Mouse (Mus musculus) effector memory CD4-positive, alpha-beta T cell, adult 7 months (primary cell): ENCODE results near the gene Spp1. TPM values are rescaled to one million over a fixed set of nuclear protein-coding genes. Genes with fewer than 3 reads are reported as not detected.

ENCODE experiments used
- polyA plus RNA-seq: library from polyadenylated mRNA; unstranded; fragments of 100-300 nt; shearing (Covaris generic); gene quantifications from one replicate; pipeline ENCODE4 v1.2.1, GENCODE M21; 2017

The Spp1 gene
- not detected for polyA plus RNA-seq

GRCm38 (mm10) chr5:104434835-104435301 lies at the start of gene Spp1:
Gene Spp1, plus strand, starts transcription at chr5:104435118.

GRCm38 (mm10) chr5:104458832-104459705 lies 24.2 kb downstream of the Spp1 start, which contains the start of gene Pkd2:
Gene Pkd2, plus strand, starts transcription at chr5:104459450.

Other genes with a start within 250 kb of the Spp1 start
- gene Dmp1, start 232.5 kb upstream of the Spp1 start, polyA plus RNA-seq, result not detected
- gene Ibsp, start 135.9 kb upstream of the Spp1 start, polyA plus RNA-seq, result not detected
- gene Mepe, start 109.8 kb upstream of the Spp1 start, polyA plus RNA-seq, result not detected
- 0.41 TPM for gene Pkd2, start 24.3 kb downstream of the Spp1 start, polyA plus RNA-seq
- gene BC005561, start 73.2 kb downstream of the Spp1 start, polyA plus RNA-seq, result 18.2 TPM